Mouse (Mus musculus) midbrain, postnatal 0 days (tissue): ENCODE data around the gene Fbxo21. TPM values are rescaled to one million over a fixed set of nuclear protein-coding genes. Genes with fewer than 3 reads are reported as not detected.

Source experiments
- ATAC-seq: fragments of 200-750 bp; cut with Nextera tagmentation; 2 replicates; pipeline ENCODE4 v1.8.0; 2017; ENCODE audit warnings: moderate number of reproducible peaks, mild to moderate bottlenecking, moderate TSS enrichment, moderate library complexity; ENCODE audit not compliant: low FRiP score
- DNase-seq: peaks from one replicate; pipeline ENCODE4 v3.0.0-alpha.2; 2015; ENCODE audit warnings: low spot score
- H3K27ac ChIP-seq: fragments of 300-500 bp; sonication (generic); 2 replicates; pipeline ENCODE4 v1.5.1; 2014; ENCODE audit warnings: low read depth, mild to moderate bottlenecking, low read length, mixed read lengths
- H3K27me3 ChIP-seq: fragments of 300-500 bp; sonication (generic); 2 replicates; pipeline ENCODE4 v1.6.1; 2014; ENCODE audit warnings: low read length, control low read depth, mixed read lengths; ENCODE audit not compliant: insufficient read depth
- H3K36me3 ChIP-seq: fragments of 300-500 bp; sonication (generic); 2 replicates; pipeline ENCODE4 v1.6.1; 2014; ENCODE audit warnings: low read length, control low read depth, mixed read lengths; ENCODE audit not compliant: insufficient read depth
- H3K4me1 ChIP-seq: fragments of 300-500 bp; sonication (generic); 2 replicates; pipeline ENCODE4 v1.6.1; 2014; ENCODE audit warnings: mild to moderate bottlenecking, control low read depth, antibody characterized with exemption, low read length, mixed read lengths; ENCODE audit not compliant: insufficient read depth
- H3K4me2 ChIP-seq: fragments of 300-500 bp; sonication (generic); 2 replicates; pipeline ENCODE4 v1.6.1; 2014; ENCODE audit warnings: low read depth, mild to moderate bottlenecking, low read length, mixed read lengths; ENCODE audit not compliant: poor library complexity, severe bottlenecking
- H3K4me3 ChIP-seq: fragments of 300-500 bp; sonication (generic); 2 replicates; pipeline ENCODE4 v1.5.1; 2014; ENCODE audit warnings: low read depth, mild to moderate bottlenecking, low read length, moderate library complexity
- H3K9ac ChIP-seq: fragments of 300-500 bp; sonication (generic); replicated peaks from 2 replicates; pipeline ENCODE4 v1.6.1; 2014; ENCODE audit warnings: mild to moderate bottlenecking, low read length, moderate library complexity, mixed read lengths; ENCODE audit not compliant: poor library complexity, severe bottlenecking
- H3K9me3 ChIP-seq: fragments of 300-500 bp; sonication (generic); 2 replicates; pipeline ENCODE4 v1.6.1; 2016; ENCODE audit warnings: low read length, control low read depth
- CTCF ChIP-seq: IDR thresholded peaks from 2 replicates; pipeline ENCODE4 v1.5.1; 2016; ENCODE audit warnings: antibody characterized with exemption, mild to moderate bottlenecking
- WGBS: fragments of 180-500 bp; shearing (Covaris S2); extraction: QIAGEN DNeasy Blood & Tissue Kit; methylation state at CpG from one replicate; pipeline ENCODE4 v1.1.7; 2014; 5-methylcytosine and 5-hydroxymethylcytosine counted together
- polyA plus RNA-seq: library from polyadenylated mRNA; unstranded; fragments of >200 nt; fragmentation: Nextera tagmentation; extraction: Ambion mirVana; gene quantifications from 2 replicates; pipeline ENCODE4 v1.2.1, GENCODE M21; 2015
- total RNA-seq: library from RNA; depleted of rRNA; stranded (reverse); fragments of >200 nt; gene quantifications from 2 replicates; pipeline ENCODE4 v1.2.3, GENCODE M21; 2014; rRNA removed

The Fbxo21 gene
- total RNA-seq, result 203 and 212 TPM in 2 replicates
- 149 and 156 TPM in 2 replicates for polyA plus RNA-seq

DNA sequence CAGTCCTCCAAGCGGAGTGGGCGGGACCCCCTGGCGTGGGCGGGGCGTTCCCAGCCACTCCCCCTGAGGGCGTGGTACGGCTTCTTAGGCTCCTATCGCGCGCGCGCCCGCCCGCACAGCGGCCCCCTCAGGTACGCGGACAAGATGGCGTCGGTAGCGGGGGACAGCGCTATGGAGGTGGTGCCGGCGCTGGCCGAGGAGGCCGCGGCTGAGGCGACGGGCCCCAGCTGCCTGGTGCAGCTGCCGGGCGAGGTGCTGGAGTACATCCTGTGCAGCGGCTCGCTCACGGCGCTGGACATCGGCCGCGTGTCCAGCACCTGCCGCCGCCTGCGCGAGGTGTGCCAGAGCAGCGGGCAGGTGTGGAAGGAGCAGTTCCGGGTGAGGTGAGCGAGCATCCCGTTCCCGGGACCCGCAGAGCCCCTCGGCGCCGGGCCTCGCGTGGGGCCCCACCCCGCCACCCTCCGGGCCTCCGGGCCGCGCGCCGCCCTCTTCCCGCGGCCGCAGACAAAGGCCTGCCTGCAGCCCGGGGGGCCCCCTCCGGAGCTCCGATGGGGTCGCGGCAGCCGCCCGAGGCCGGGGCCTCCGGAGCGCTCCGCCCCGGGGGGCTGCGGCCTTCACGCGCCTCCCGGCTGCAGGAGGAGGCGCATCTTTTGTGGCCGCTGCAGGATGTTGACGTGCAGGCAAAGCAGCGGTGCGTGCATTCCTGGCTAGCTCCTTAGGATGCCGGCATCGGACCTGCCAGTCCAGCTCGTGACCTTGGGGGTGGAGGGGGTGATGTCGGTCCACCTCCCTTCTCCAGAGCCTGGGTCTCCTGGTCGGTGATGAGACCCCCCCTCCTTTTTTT is at the start of gene Fbxo21:
Fbxo21 (plus strand) TSS at position 74 of the 844 bp plus-strand sequence.
- TF ChIP-seq CTCF, result peak; percentile 40
- peak within 1 kb of the TSS; percentile 53 for H3K4me2 ChIP-seq
- H3K36me3 ChIP-seq, result peaks cover 12% of the 10 kb centered on the region; the same call in 1 of the 2 replicates
- DNase-seq, result peak; percentile 98
- H3K4me1 ChIP-seq, result peaks cover 7% of the 10 kb centered on the region; the same call in 1 of the 2 replicates
- peak within 1 kb of the TSS; percentile 94 for H3K27ac ChIP-seq
- no peaks in the 10 kb centered on the region for H3K9me3 ChIP-seq
- H3K4me3 ChIP-seq, result peak within 1 kb of the TSS; percentile 99
- peak within 1 kb of the TSS; percentile 98 for H3K9ac ChIP-seq
- H3K27me3 ChIP-seq, result no peaks in the 10 kb centered on the region
- 0% methylated on average over 59 of the region's 88 CpGs for WGBS
- ATAC-seq, result peak; percentile 87

- peak; percentile 40; the same call in 1 of the 2 replicates for TF ChIP-seq CTCF
- no peak overlapping the region for H3K4me3 ChIP-seq
- H3K4me1 ChIP-seq, result no peaks in the 10 kb centered on the region
- no peak overlapping the region for H3K4me2 ChIP-seq
- no peak overlapping the region for H3K27ac ChIP-seq
- H3K36me3 ChIP-seq, result no peaks in the 10 kb centered on the region
- DNase-seq (no peak), ATAC-seq (no peak)
- no peaks in the 10 kb centered on the region for H3K9me3 ChIP-seq
- H3K27me3 ChIP-seq, result no peaks in the 10 kb centered on the region
- 99% methylated on average over 2 of the region's 2 CpGs for WGBS
- H3K9ac ChIP-seq, result no peak overlapping the region
These were observed 48.0 kb upstream of the Fbxo21 start for GRCm38 (mm10) chr5:117928553-117928952.

- no peak overlapping the region for H3K4me2 ChIP-seq
- no peak overlapping the region for H3K9ac ChIP-seq
- WGBS, result 83% methylated on average over 2 of the region's 2 CpGs
- 0 out of 2 replicates have a peak, but pooled peaks cover 2% of the 10 kb centered on the region for H3K27me3 ChIP-seq
- TF ChIP-seq CTCF, result no peak
- H3K9me3 ChIP-seq, result no peaks in the 10 kb centered on the region
- ATAC-seq (no peak), DNase-seq (peak; percentile 14)
- H3K36me3 ChIP-seq, result no peaks in the 10 kb centered on the region
- no peaks in the 10 kb centered on the region for H3K4me1 ChIP-seq
- no peak overlapping the region for H3K4me3 ChIP-seq
- H3K27ac ChIP-seq, result no peak overlapping the region
These were observed 44.3 kb upstream of the Fbxo21 start for GRCm38 (mm10) chr5:117932222-117932621.

- Histone ChIP-seq H3K4me1 (no peaks in the 10 kb centered on the region), H3K9me3 (no peaks in the 10 kb centered on the region), H3K27me3 (0 out of 2 replicates have a peak, but pooled peaks cover 4% of the 10 kb centered on the region), H3K27ac (no peak overlapping the region), H3K9ac (no peak overlapping the region), H3K4me3 (no peak overlapping the region), H3K4me2 (no peak overlapping the region), H3K36me3 (no peaks in the 10 kb centered on the region)
- WGBS, result 1% methylated on average over 7 of the region's 9 CpGs
- 0 out of 2 replicates have a peak, but pooled peaks have one; percentile 38 for ATAC-seq
- DNase-seq, result peak; percentile 92
- peak; percentile 86 for TF ChIP-seq CTCF
These were observed 43.7 kb upstream of the Fbxo21 start for GRCm38 (mm10) chr5:117932862-117933261.

- WGBS, result 72% methylated on average over 16 of the region's 16 CpGs
- Histone ChIP-seq H3K9ac (no peak overlapping the region), H3K4me1 (no peaks in the 10 kb centered on the region), H3K27ac (no peak overlapping the region), H3K4me3 (no peak overlapping the region), H3K4me2 (no peak overlapping the region), H3K36me3 (no peaks in the 10 kb centered on the region), H3K9me3 (no peaks in the 10 kb centered on the region), H3K27me3 (0 out of 2 replicates have a peak, but pooled peaks cover 4% of the 10 kb centered on the region)
- no peak for TF ChIP-seq CTCF
- ATAC-seq, result no peak
- no peak for DNase-seq
These were observed 40.2 kb upstream of the Fbxo21 start for GRCm38 (mm10) chr5:117936346-117936745.

- ATAC-seq, result no peak
- Histone ChIP-seq H3K27me3 (0 out of 2 replicates have a peak, but pooled peaks cover 4% of the 10 kb centered on the region), H3K9me3 (no peaks in the 10 kb centered on the region), H3K9ac (no peak overlapping the region), H3K4me1 (no peaks in the 10 kb centered on the region), H3K36me3 (no peaks in the 10 kb centered on the region), H3K4me2 (no peak overlapping the region), H3K4me3 (no peak overlapping the region), H3K27ac (no peak overlapping the region)
- WGBS, result 88% methylated on average over 3 of the region's 3 CpGs
- TF ChIP-seq CTCF, result no peak
- no peak for DNase-seq
These were observed 39.3 kb upstream of the Fbxo21 start for GRCm38 (mm10) chr5:117937186-117937585.
